Mouse (Mus musculus) small intestine, adult 2 months (tissue): ENCODE measurements at regions not wholly inside any gene's neighbourhood (a gene's known extent, or its start where the extent isn't known, plus 50 kb on each side); places are given as distances from the start of the nearest gene placed in this dataset.

Experiments
- CTCF ChIP-seq: fragments of 200-500 bp; IDR thresholded peaks from 2 replicates; pipeline ENCODE4 v1.5.1; 2012; ENCODE audit warnings: low read depth, mild to moderate bottlenecking, control low read depth, inconsistent platforms, low read length, moderate library complexity, mixed read lengths; ENCODE audit not compliant: insufficient replicate concordance, insufficient read length; ENCODE audit errors: extremely low read depth
- POLR2A ChIP-seq: fragments of 200-500 bp; IDR thresholded peaks from 2 replicates; pipeline ENCODE4 v1.6.1; 2012; ENCODE audit warnings: low read depth, mild to moderate bottlenecking, control low read depth, inconsistent platforms, low read length, moderate library complexity

- TF ChIP-seq CTCF (no peak), POLR2A (no peak)
Measured at GRCm38 (mm10) chr7:37870956-37871355, 97.5 kb upstream of the Zfp536 start.
